Mouse (Mus musculus) heart, embryonic 12.5 days (tissue): ENCODE results near the gene Stpg4. TPM values are rescaled to one million over a fixed set of nuclear protein-coding genes. Genes with fewer than 3 reads are reported as not detected.

ENCODE experiments used
- ATAC-seq: fragments of 200-750 bp; cut with Nextera tagmentation; 2 replicates; pipeline ENCODE4 v1.8.0; 2017; ENCODE audit warnings: moderate TSS enrichment, moderate library complexity; ENCODE audit not compliant: insufficient number of reproducible peaks, low FRiP score
- H3K27ac ChIP-seq: fragments of 300-500 bp; sonication (generic); 2 replicates; pipeline ENCODE4 v1.5.1; 2016; ENCODE audit warnings: mild to moderate bottlenecking, moderate library complexity; ENCODE audit not compliant: poor library complexity, severe bottlenecking
- H3K27me3 ChIP-seq: fragments of 300-500 bp; sonication (generic); replicated peaks from 2 replicates; pipeline ENCODE4 v1.6.1; 2016; ENCODE audit warnings: mild to moderate bottlenecking, moderate library complexity
- H3K36me3 ChIP-seq: fragments of 300-500 bp; sonication (generic); 2 replicates; pipeline ENCODE4 v1.6.1; 2016; ENCODE audit warnings: mild to moderate bottlenecking, moderate library complexity
- H3K4me1 ChIP-seq: fragments of 300-500 bp; sonication (generic); replicated peaks from 2 replicates; pipeline ENCODE4 v1.6.1; 2016; ENCODE audit warnings: mild to moderate bottlenecking
- H3K4me2 ChIP-seq: fragments of 300-500 bp; sonication (generic); 2 replicates; pipeline ENCODE4 v1.6.1; 2016; ENCODE audit warnings: mild to moderate bottlenecking, moderate library complexity
- H3K4me3 ChIP-seq: fragments of 300-500 bp; sonication (generic); 2 replicates; pipeline ENCODE4 v1.5.1; 2016; ENCODE audit warnings: mild to moderate bottlenecking
- H3K9ac ChIP-seq: fragments of 300-500 bp; sonication (generic); 2 replicates; pipeline ENCODE4 v1.6.1; 2016; ENCODE audit warnings: mild to moderate bottlenecking, moderate library complexity
- H3K9me3 ChIP-seq: fragments of 300-500 bp; sonication (generic); replicated peaks from 2 replicates; pipeline ENCODE4 v1.6.1; 2016; ENCODE audit warnings: mild to moderate bottlenecking, moderate library complexity
- WGBS: fragments of 180-500 bp; shearing (Covaris S2); methylation state at CpG from one replicate; pipeline ENCODE4 v1.1.7; 2016; 5-methylcytosine and 5-hydroxymethylcytosine counted together
- polyA plus RNA-seq: library from polyadenylated mRNA; unstranded; fragments of >200 nt; fragmentation: Nextera tagmentation; extraction: Ambion mirVana; gene quantifications from 2 replicates; pipeline ENCODE4 v1.2.1, GENCODE M21; 2016

Gene Stpg4
- polyA plus RNA-seq, 1 experiment from 2014 or later, result not detected

DNA sequence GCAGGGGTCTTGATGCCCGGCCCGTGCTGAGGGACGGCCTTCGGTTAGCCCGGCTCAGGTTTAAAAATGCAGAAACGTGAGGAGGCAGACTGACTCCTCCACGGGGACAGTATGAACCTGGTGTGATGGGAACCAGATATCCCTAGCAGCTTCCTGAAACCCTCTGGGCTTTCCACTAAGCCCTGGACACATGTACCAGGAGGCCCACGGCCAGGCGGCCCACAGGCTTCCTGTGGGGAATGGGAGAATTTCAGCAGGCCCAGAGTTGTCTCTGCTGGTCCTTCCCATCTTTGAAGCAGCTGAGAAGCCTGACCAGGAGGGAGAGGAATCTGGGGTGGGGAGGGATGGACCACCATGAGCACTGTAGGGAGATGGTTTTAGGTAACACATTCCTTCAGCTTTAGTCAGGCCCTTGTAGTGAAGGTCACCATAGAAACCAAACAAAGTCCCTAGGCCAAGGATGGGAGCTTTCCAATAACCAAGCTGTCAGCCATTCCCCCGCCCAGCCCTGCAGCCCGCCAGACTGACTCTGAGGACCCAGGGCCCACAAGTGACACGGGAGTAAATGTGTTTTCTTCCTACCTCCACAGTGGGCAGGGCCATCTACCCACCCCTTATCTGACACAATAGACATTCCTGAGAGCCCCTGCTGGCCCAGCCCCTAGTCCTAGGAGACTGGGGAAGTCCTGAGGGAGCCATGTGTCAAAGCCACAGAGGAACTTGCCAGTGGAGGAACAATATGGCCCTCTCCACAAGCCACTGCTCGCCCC lies 76.9 kb downstream of the Stpg4 start:
- Histone ChIP-seq H3K36me3 (no peaks in the 10 kb centered on the region), H3K4me3 (no peak overlapping the region), H3K27me3 (no peaks in the 10 kb centered on the region), H3K4me1 (peaks cover 42% of the 10 kb centered on the region), H3K4me2 (peak overlapping the region; percentile 48), H3K9ac (no peak overlapping the region), H3K9me3 (0 out of 2 replicates have a peak, but pooled peaks cover 2% of the 10 kb centered on the region), H3K27ac (peak overlapping the region; percentile 73)
- 32% methylated on average over 13 of the region's 13 CpGs for WGBS
- no peak for ATAC-seq

DNA sequence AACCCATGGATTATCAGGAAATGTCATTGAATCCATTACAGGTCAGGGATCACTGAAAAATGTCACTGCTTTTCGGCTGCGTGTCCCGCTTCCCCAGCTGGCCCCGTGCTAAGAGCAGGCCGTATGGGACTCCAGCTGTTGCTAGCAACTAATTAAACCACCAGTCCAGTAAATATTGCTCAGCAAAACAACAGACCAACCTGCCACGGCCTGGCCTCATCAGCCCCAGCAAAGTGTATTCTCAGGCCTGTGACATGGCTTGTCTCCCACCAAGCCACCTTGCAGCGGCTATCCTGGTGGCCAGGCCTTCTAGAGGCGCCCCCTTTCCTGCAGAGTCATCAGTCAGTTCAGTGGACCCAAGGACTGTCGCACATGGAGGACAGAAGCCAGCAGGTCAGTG lies 78.0 kb downstream of the Stpg4 start:
- Histone ChIP-seq H3K27me3 (0 out of 2 replicates have a peak, but pooled peaks cover 2% of the 10 kb centered on the region), H3K4me1 (peaks cover 41% of the 10 kb centered on the region), H3K36me3 (no peaks in the 10 kb centered on the region), H3K4me3 (no peak overlapping the region), H3K9me3 (0 out of 2 replicates have a peak, but pooled peaks cover 2% of the 10 kb centered on the region), H3K27ac (no peak overlapping the region), H3K9ac (no peak overlapping the region), H3K4me2 (no peak overlapping the region)
- 83% methylated on average over 9 of the region's 9 CpGs for WGBS
- ATAC-seq, result no peak

DNA sequence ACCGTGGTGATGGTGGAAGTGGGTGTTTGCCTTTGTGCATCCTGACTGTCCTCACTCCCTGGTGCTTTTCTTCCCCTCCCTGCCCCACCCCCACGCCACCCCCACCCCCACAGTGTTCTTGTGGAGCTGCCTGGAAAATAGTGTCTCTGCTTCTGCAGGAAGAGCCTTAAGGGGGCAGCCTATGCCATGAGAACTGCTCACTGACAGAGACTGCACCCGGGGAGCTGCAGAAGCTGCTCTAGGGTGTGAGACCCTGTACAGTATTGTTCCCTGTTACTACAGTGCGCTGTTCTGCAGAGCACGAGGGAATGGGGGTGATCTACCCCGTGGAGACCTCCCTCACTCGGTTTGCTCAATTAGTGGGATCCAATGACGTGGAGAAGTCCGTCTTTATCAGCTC lies 78.5 kb downstream of the Stpg4 start:
- Histone ChIP-seq H3K27ac (no peak overlapping the region), H3K4me3 (no peak overlapping the region), H3K36me3 (no peaks in the 10 kb centered on the region), H3K9ac (no peak overlapping the region), H3K27me3 (0 out of 2 replicates have a peak, but pooled peaks cover 3% of the 10 kb centered on the region), H3K9me3 (0 out of 2 replicates have a peak, but pooled peaks cover 2% of the 10 kb centered on the region), H3K4me1 (peaks cover 38% of the 10 kb centered on the region), H3K4me2 (no peak overlapping the region)
- 34% methylated on average over 9 of the region's 9 CpGs for WGBS
- no peak for ATAC-seq

DNA sequence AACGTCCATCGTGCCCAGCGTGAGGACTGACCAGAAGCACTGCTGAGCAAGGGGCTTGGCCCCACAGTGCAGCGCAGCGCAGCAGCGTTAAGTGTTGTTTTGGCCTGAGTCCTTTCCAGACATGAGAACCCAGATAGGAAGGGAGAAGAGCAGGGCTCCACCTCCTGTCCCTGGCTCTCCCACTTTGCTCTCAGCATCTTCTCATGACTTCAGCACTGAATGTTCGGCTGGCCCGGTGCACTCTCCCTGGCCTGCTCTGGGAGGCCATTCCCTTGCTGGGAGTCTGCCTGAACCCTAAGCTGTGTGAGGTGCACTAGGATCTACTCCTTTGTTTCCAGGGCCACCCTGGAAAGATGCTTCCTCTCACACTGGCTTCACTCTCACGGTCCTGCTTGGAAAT lies 79.2 kb downstream of the Stpg4 start:
- H3K36me3 ChIP-seq, result no peaks in the 10 kb centered on the region
- H3K9ac ChIP-seq, result no peak overlapping the region
- no peak overlapping the region for H3K27ac ChIP-seq
- ATAC-seq, result no peak
- peaks cover 37% of the 10 kb centered on the region for H3K4me1 ChIP-seq
- 0 out of 2 replicates have a peak, but pooled peaks cover 2% of the 10 kb centered on the region for H3K9me3 ChIP-seq
- H3K27me3 ChIP-seq, result 0 out of 2 replicates have a peak, but pooled peaks cover 8% of the 10 kb centered on the region
- 39% methylated on average over 9 of the region's 9 CpGs for WGBS
- H3K4me2 ChIP-seq, result no peak overlapping the region
- no peak overlapping the region for H3K4me3 ChIP-seq

DNA sequence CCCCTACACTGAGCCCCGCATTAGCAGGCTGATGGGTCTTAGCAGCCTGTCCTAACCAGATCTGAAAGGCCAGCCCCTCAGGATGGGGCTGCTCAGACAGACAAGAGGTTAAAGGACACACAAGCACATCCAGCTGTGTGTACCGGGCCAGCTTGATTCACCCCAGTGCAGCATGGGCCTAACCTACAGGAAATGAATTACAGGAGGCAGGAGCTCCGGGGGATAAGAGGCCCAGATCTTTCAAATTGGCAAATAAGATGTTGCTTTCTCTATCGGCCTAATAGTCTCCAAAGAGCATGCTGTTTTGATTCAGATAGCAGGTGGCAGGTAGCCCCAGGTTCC lies 82.3 kb downstream of the Stpg4 start:
- Histone ChIP-seq H3K27me3 (0 out of 2 replicates have a peak, but pooled peaks cover 8% of the 10 kb centered on the region), H3K4me1 (peaks cover 9% of the 10 kb centered on the region), H3K36me3 (no peaks in the 10 kb centered on the region), H3K4me2 (no peak overlapping the region), H3K27ac (no peak overlapping the region), H3K9me3 (0 out of 2 replicates have a peak, but pooled peaks cover 2% of the 10 kb centered on the region), H3K9ac (no peak overlapping the region), H3K4me3 (no peak overlapping the region)
- ATAC-seq, result no peak
- 60% methylated on average over 4 of the region's 4 CpGs for WGBS

DNA sequence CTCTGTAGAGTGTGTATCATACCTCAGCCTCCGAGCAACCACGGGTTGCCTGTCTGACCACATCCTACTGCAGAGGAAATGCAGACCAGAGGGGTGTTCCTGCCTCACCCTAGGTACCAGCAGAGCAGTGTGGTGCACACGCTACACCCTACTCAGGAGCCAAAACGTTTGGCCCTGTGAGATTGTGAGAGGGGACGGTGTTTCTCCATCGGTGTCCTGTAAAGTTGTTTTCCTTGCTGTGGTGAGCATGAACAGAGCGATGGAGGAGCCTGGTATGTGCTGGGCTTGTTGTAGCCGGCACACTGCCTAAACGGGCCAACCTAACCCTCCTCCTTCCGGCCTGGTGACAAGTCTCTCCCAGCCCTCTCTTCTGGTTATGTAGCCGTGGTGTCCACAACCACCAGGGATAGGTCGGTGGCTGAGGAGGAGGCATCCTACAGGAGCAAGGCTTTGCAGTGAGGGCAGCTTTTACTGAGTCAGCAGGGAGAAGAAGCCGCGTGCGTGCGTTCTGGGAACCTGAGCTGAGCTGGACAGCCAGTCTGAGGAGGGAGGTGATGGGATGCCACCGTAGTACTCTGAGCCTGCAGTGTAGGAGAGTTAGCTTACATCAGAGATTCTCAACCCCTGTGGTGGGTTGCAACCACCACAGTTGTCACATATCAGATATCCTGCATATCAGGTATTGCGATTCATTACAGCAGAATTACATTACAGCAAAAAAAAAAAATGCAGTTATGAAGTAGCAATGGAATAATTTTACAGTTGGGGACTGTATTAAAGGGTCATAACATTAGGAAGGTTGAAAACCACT lies 82.9 kb downstream of the Stpg4 start:
- 66% methylated on average over 18 of the region's 18 CpGs for WGBS
- ATAC-seq, result no peak
- Histone ChIP-seq H3K27ac (no peak overlapping the region), H3K4me2 (no peak overlapping the region), H3K9ac (no peak overlapping the region), H3K4me1 (peaks cover 8% of the 10 kb centered on the region; the same call in 1 of the 2 replicates), H3K9me3 (0 out of 2 replicates have a peak, but pooled peaks cover 2% of the 10 kb centered on the region), H3K36me3 (no peaks in the 10 kb centered on the region), H3K27me3 (0 out of 2 replicates have a peak, but pooled peaks cover 8% of the 10 kb centered on the region), H3K4me3 (no peak overlapping the region)

DNA sequence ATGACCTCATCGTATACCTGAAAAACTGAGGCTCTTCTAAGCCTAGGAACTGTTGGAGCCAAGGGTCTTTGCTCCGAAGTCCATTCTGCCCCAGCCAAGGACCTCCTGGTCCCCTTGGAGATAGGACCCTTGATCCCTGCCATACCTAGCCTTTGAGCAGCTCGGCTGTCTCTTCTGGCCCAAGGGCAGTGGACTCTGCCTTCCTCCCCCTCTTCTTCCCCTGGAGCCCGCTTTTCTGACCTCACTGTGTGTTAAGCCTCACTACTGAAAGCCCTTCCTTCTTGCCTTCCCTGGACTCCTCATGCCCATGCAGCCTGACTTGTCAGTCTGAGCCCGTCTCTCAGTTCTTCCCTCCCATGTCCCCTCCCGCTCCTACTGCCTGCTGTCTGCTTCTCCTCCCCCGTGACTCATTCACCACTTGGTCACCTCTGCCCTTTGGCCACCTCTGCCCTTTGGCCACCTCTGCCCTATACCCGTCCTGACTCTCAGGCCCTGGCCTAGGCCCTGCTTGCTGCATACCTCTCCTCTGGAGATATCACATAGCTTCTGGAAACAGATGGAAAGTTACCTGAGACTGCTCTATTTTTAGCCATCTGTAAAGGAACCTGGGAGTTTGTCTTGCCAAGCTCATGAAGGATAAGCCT lies 84.4 kb downstream of the Stpg4 start:
- Histone ChIP-seq H3K9me3 (0 out of 2 replicates have a peak, but pooled peaks cover under 1% of the 10 kb centered on the region), H3K4me2 (no peak overlapping the region), H3K4me3 (no peak overlapping the region), H3K4me1 (peaks cover 1% of the 10 kb centered on the region; the same call in 1 of the 2 replicates), H3K9ac (no peak overlapping the region), H3K27ac (no peak overlapping the region), H3K36me3 (no peaks in the 10 kb centered on the region), H3K27me3 (0 out of 2 replicates have a peak, but pooled peaks cover 8% of the 10 kb centered on the region)
- 0 out of 2 replicates have a peak, but pooled peaks have one; percentile 13 for ATAC-seq
- WGBS, result 70% methylated on average over 8 of the region's 8 CpGs

Other genes with a start within 250 kb of the Stpg4 start
- gene Mcfd2, start 161.8 kb downstream of the Stpg4 start, polyA plus RNA-seq, result 68.8 and 70.8 TPM in 2 replicates
- 2.4 and 3.2 TPM in 2 replicates for gene Ttc7, start 144.9 kb downstream of the Stpg4 start, polyA plus RNA-seq
- gene Calm2, start 19.2 kb upstream of the Stpg4 start, polyA plus RNA-seq, result 619 and 647 TPM in 2 replicates
- gene Epcam, start 208.2 kb upstream of the Stpg4 start, polyA plus RNA-seq, result 2.9 and 3.9 TPM in 2 replicates
- gene Msh2, start 244.6 kb upstream of the Stpg4 start, polyA plus RNA-seq, result 49.0 and 51.6 TPM in 2 replicates